Mouse (Mus musculus) bone marrow, adult 2 months (tissue): ENCODE measurements around the gene Sox4.

ENCODE experiments used
- CTCF ChIP-seq: fragments of 200-500 bp; IDR thresholded peaks from 2 replicates; pipeline ENCODE4 v1.5.1; 2011; ENCODE audit warnings: low read length, control low read depth; ENCODE audit not compliant: control insufficient read depth, insufficient read depth
- POLR2A ChIP-seq: fragments of 200-500 bp; IDR thresholded peaks from 2 replicates; pipeline ENCODE4 v1.6.1; 2011; ENCODE audit warnings: low read depth, mild to moderate bottlenecking, control low read depth, low read length, borderline replicate concordance; ENCODE audit not compliant: control insufficient read depth

DNA sequence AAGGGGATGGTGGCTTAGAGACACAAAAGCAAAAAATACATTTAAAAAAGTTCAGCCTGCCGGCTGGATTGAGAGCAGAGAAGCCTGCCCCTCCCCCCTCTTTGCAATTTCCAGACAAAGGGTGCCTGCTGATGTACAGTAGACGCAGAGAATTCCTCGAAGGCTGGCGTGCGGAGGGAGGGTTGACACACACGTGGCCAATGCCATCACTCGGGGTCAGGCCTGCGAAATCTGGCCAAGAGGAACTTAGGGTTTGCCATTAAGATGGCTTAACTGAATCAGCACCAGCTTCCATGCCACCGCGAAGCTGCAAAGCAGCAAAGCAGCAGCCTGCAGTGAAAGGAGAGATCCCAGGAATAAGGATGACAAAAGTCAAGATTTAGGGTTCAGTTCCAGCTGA, 5.0 kb downstream of the Sox4 start:
- TF ChIP-seq CTCF, result no peak
- TF ChIP-seq POLR2A, result no peak
